Mouse (Mus musculus): ENCODE measurements around the gene Arhgef16. TPM values are rescaled to one million over a fixed set of nuclear protein-coding genes. Genes with fewer than 3 reads are reported as not detected.

The Arhgef16 gene
- polyA plus RNA-seq (2012; rRNA removed), result 120 and 131 TPM in 2 replicates

DNA sequence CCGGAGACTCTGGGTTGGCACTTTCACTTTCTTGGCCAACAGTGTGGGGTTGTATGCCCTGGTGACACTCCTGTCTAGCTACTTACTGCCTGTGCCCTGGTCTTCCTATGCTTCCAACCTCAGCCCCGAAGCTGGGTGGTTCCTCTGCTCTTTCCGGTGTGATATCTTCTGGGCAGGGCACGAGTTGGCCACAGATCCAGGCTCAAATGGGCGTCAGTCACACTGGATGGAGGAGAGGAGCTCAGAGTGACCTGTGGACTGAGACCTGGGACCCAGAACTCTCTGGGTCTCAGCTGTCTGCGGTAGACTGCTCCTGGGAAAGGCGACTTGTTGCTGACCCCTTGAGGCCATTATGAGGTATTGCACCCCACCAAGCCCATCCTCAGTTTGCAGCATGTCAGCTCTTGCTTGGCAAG is at the start of gene Arhgef16:
TSS of gene Arhgef16 (minus strand) at position 211 of the 416 bp plus-strand sequence.

DNA sequence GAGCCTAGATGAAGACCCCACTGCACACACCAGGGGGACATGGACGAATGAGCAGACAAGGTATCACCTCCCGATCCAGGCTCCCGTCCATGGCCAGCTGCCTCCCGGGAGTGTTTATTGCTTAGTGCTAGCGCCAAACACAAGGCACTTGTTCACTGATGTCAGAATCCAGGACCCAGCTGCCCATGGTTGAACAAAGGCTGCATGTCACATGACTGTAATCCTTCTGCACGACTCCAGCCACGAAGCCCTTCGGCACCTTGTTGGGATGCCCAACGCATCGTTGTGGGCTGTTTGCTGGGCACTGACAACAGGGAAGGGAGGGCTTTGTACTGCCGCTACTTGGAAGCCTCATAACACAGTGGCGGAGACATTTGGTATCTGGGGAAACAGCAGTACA is 34.3 kb upstream of the Arhgef16 start, which contains the start of gene B230104I21Rik:
TSS of gene B230104I21Rik (plus strand) at position 367 of the 400 bp plus-strand sequence.

Other genes starting within 250 kb of the Arhgef16 start
- gene Trp73, start 161.5 kb downstream of the Arhgef16 start, polyA plus RNA-seq (2012; rRNA removed), result 0.50 and 0.64 TPM in 2 replicates
- gene Wrap73, start 159.3 kb downstream of the Arhgef16 start, polyA plus RNA-seq (2012; rRNA removed), result 24.9 and 27.2 TPM in 2 replicates
- 246 and 269 TPM in 2 replicates for gene Tprgl, start 141.0 kb downstream of the Arhgef16 start, polyA plus RNA-seq (2012; rRNA removed)
- gene Megf6, start 130.9 kb downstream of the Arhgef16 start, polyA plus RNA-seq (2012; rRNA removed), result 6.4 and 8.7 TPM in 2 replicates
- gene B230104I21Rik, start 34.5 kb upstream of the Arhgef16 start, polyA plus RNA-seq (2012; rRNA removed), result not detected in 2 replicates

Data from colon, adult 2 months (tissue).